Mouse (Mus musculus) ES-E14 (cell line): ENCODE measurements around the gene Phactr2.

Experiments
- CHD2 ChIP-seq: IDR thresholded peaks from 2 replicates; pipeline ENCODE4 v1.6.1; 2014; ENCODE audit warnings: mild to moderate bottlenecking, low read depth, low read length, inconsistent platforms
- HCFC1 ChIP-seq: IDR thresholded peaks from 2 replicates; pipeline ENCODE4 v1.6.1; 2012; ENCODE audit warnings: low read length, inconsistent platforms, borderline replicate concordance; ENCODE audit not compliant: insufficient read depth
- MAFK ChIP-seq: IDR thresholded peaks from 2 replicates; pipeline ENCODE4 v1.6.1; 2014; ENCODE audit warnings: mild to moderate bottlenecking, low read depth, low read length, inconsistent platforms; ENCODE audit not compliant: insufficient read depth
- ZC3H11A ChIP-seq: IDR thresholded peaks from 2 replicates; pipeline ENCODE4 v1.6.1; 2012; ENCODE audit warnings: low read depth, mild to moderate bottlenecking, inconsistent platforms, low read length, borderline replicate concordance
- ZNF384 ChIP-seq: IDR thresholded peaks from 2 replicates; pipeline ENCODE4 v1.6.1; 2012; ENCODE audit warnings: low read depth, low read length, inconsistent platforms

DNA sequence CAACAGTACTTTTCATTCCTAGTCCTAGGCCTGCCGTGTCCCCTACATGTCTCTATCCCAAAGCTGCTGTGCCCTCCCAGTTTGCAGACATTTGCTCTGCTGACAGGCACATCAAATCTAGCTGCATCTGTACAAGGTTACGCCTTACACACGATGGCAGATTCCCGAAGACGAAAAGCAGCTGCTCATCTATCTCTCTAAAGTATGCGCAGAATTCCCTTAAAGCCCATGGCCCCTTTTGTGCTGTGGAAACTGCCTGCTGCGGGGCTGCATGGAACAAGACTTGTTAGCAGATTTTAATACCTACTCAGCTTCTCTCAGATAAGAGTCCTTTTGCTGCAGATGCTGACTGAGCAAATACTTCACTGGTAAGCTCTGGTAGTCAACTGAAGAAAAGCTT lies 294.0 kb downstream of the Phactr2 start:
- TF ChIP-seq CHD2 (no peak), MAFK (no peak), ZNF384 (no peak), ZC3H11A (no peak), HCFC1 (no peak)
